Mouse (Mus musculus) Patski (cell line): ENCODE results near the gene Muc3. TPM values are rescaled to one million over a fixed set of nuclear protein-coding genes. Genes with fewer than 3 reads are reported as not detected.

ENCODE experiments used
- ATAC-seq: fragments of 100-300 bp; one replicate; pipeline ENCODE4 v1.8.0; 2021
- CTCF ChIA-PET: fragments of 350-600 bp; sonication (Branson Sonifier 250); formaldehyde crosslinking; loops from one replicate; lab custom pipeline; 2022; ENCODE audit warnings: inconsistent platforms; lab: Charles Lee
- POLR2A ChIA-PET: fragments of 350-600 bp; sonication (Branson Sonifier 250); formaldehyde crosslinking; loops from one replicate; lab custom pipeline; 2022; ENCODE audit warnings: antibody characterized with exemption, inconsistent platforms; lab: Charles Lee
- DNase-seq: peaks from one replicate; pipeline ENCODE4 v3.0.0-alpha.2; 2011; ENCODE audit warnings: low read depth, low spot score
- H3K27me3 ChIP-seq: fragments of 371-371 bp; one replicate; pipeline ENCODE4 v1.5.1; 2021
- CTCF ChIP-seq: fragments of 100-300 bp; IDR thresholded peaks from one replicate; pipeline ENCODE4 v1.5.1; 2021
- in situ Hi-C: fragments of 300-500 bp; cut with MboI; formaldehyde crosslinking; loops from 3 replicates; pipeline ENCODE4 v1.11.1; 2018; ENCODE audit warnings: low pct_unique_long_range_greater_than_20kb, mixed read lengths
- polyA plus RNA-seq: library from polyadenylated mRNA; unstranded; gene quantifications from one replicate; pipeline ENCODE4 v1.2.3, GENCODE M21; 2021

The Muc3 gene
- polyA plus RNA-seq, 1 experiment from 2014 or later: not detected

DNA sequence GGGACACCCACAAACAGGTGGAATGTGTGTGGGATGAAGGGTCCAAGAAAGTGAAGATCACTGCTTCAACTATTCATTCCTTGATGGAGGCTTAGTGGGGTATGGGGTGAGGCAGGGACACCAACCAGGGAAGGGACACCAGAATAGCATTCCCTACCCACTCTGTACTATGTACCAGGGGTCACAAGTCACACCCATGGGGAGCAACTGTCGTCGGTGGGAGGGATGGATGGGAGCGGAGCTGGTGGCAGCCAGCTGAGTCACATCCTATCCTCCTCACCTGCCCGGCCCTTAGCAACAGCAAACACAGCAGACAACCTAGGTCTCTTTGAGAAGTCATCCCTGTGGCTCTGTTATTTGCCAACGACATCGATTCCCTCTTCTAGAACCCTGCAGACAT, 18.4 kb upstream of the Muc3 start:
- ATAC-seq (no peak), DNase-seq (no peak)
- no peak for TF ChIP-seq CTCF
- CTCF ChIA-PET: no interaction called here
- POLR2A ChIA-PET: no interaction called here
- peaks cover 3% of the 10 kb centered on the region for H3K27me3 ChIP-seq
- in situ Hi-C loops: no loop called here

GRCm38 (mm10) chr5:137166012-137166411, 16.9 kb upstream of the Muc3 start:
- DNase-seq (no peak), ATAC-seq (no peak)
- ChIA-PET CTCF (no interaction called here), POLR2A (no interaction called here)
- no peak for TF ChIP-seq CTCF
- in situ Hi-C loops: no loop called here
- peaks cover 3% of the 10 kb centered on the region for H3K27me3 ChIP-seq

DNA sequence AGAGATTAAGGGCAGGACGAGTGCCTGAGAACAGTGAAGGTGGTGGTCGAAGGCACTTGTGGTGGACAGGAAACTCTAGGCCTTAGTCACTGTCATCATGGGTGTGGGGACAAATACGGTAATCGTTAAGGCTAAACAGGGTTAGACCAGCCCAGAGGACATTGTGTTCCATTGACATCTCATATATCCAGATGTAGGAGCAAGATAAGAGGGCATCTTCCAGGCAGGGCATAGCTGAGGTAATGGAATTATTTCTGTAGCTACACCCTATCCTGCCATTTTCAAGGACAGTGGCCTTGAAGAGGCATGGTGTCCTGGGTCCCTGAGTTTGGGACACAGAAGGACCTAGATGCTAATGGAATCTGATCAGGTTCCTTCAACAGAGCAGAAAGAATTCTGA, 12.7 kb upstream of the Muc3 start:
- CTCF ChIA-PET: no interaction called here
- POLR2A ChIA-PET: no interaction called here
- no peak for ATAC-seq
- H3K27me3 ChIP-seq: peaks cover 3% of the 10 kb centered on the region
- in situ Hi-C loops: no loop called here
- no peak for TF ChIP-seq CTCF
- no peak for DNase-seq

DNA sequence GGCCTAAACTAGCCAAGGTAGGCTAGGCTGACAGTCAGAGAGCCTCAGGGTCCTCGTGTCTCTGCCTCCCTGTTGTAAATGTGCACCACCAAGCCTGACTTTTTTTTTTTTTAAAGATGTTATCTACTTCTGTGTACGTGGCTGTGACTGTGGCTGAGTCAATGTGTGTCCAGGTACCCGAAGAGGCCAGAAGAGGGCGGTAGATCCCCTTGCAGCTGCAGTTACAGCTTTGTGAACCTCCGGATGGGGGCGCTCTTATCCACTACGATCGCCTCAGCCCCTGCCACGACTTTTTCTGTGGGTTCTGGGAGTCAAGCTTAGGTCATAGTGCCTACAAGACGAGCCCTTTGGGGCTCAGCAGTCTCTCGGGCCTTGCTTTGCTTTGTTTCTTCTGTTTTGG, 10.3 kb upstream of the Muc3 start:
- in situ Hi-C loops: no loop called here
- H3K27me3 ChIP-seq: peaks cover 3% of the 10 kb centered on the region
- POLR2A ChIA-PET: interaction anchor here (0.6 kb wide), 1 partner anchor 28 kb away, joined by 5 read pairs; no protein-coding TSS in a partner anchor

DNA sequence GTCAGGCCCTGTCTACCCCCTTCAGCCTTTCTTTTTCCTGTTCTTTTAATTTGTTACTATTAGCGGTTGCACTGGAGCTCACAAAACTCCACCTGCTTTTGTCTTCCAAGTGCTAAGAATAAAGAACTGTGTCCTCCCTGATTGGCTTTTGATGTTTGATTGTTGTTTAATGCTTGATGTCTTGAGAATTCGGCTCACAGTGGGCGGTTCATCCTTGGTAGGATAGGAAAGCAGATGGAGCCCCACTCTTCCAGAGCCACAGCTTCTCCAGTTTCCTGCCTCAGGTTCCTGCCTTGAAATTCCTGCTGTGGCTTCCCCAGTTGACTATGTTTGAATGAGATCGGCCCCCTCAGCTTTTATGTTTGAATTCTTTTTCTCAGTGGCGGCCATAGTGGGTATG, 4.2 kb upstream of the Muc3 start:
- CTCF ChIA-PET: no interaction called here

More for the DNA sequence above, 10.3 kb upstream of the Muc3 start:
- DNase-seq (no peak), ATAC-seq (no peak)
- CTCF ChIA-PET: interaction anchor here (0.9 to 2.4 kb wide), 3 partner anchors 117 to 126 kb away, joined by 3 to 11 read pairs (median 5); partner anchors contain the start of gene Ache
- peak; percentile 97 for TF ChIP-seq CTCF

DNA sequence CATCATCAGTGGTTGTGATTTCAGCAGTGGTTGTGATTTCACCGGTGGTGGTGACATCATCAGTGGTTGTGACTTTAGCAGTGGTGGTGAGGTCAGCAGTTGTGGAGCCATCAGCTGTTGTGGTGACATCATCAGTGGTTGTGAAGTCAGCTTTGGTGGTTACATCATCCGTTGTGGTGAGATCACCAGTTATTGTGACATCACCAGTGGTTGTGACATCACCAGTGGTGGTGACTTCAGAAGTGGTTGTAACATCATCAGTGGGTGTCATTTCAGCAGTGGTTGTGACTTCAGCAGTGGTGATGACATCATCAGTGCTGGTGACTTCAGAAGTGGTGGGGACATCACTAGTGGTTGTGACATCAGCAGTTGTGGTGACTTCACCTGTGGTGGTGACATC, 3.5 kb upstream of the Muc3 start:
- ATAC-seq (no peak), DNase-seq (no peak)
- no peak for TF ChIP-seq CTCF
- ChIA-PET CTCF (no interaction called here), POLR2A (no interaction called here)
- H3K27me3 ChIP-seq: no peaks in the 10 kb centered on the region
- in situ Hi-C loops: no loop called here

More for the DNA sequence above, 4.2 kb upstream of the Muc3 start:
- in situ Hi-C loops: no loop called here
- H3K27me3 ChIP-seq: no peaks in the 10 kb centered on the region
- no peak for TF ChIP-seq CTCF
- POLR2A ChIA-PET: no interaction called here
- ATAC-seq: no peak
- DNase-seq: no peak

DNA sequence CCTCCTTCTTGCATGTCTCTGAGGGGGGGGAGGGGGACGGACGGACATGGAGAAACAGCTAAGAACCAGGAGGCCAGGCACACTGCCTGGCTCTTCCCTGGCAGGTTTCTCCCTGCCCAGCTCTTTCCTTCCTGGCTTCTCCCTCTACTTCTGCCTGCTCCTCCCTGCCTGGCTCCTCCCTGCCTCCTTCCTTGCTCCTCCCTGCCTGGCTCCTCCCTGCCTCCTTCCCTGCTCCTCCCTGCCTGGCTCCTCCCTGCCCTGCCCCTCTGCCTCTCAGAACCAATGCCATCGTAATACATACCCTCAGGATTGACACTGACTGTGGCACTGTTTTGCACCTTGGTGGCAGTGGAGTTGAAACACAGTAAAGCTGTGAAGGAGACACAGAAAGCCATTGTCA, 8.3 kb downstream of the Muc3 start:
- TF ChIP-seq CTCF: no peak
- no peak for DNase-seq
- ChIA-PET CTCF (no interaction called here), POLR2A (no interaction called here)
- ATAC-seq: no peak
- peaks cover 3% of the 10 kb centered on the region for H3K27me3 ChIP-seq
- in situ Hi-C loops: loop anchor here (10.0 kb wide), 1 partner anchor 424 kb away; the partner anchor contains the start of gene Tfr2

DNA sequence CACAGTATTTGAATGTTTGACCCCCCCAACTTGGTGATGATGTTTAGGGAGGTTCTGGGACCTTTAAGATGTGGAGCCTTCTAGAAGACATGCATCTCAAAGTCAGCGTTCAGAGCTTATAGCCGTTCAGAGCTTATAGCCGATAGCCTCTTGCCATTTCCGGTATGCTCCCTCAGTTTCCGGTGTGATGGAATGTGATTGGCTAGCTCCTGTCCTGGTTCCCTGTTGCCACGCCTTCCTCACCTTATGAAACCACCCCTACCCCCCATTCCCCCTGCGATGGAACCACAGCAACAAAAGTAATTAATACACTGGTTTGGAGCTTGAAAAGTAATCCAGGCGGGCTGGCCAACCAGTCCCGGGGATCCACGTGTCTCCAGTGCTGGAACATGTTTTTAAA, 10.1 kb downstream of the Muc3 start:
- CTCF ChIA-PET: interaction anchor here (1.3 kb wide), 1 partner anchor 148 kb away, joined by 3 read pairs; the partner anchor contains the start of gene Ache
- TF ChIP-seq CTCF: no peak
- POLR2A ChIA-PET: interaction anchor here (0.6 kb wide), 1 partner anchor 8 kb away, joined by 3 read pairs; no protein-coding TSS in a partner anchor
- ATAC-seq (no peak), DNase-seq (no peak)
- in situ Hi-C loops: no loop called here
- H3K27me3 ChIP-seq: peaks cover 6% of the 10 kb centered on the region

GRCm38 (mm10) chr5:137134959-137135358, 14.2 kb downstream of the Muc3 start:
- CTCF ChIA-PET: interaction anchor here (1.7 kb wide), 1 partner anchor 140 kb away, joined by 3 read pairs; no protein-coding TSS in a partner anchor

GRCm38 (mm10) chr5:137131490-137131889, 17.6 kb downstream of the Muc3 start:
- TF ChIP-seq CTCF: peak; percentile 94
- ChIA-PET CTCF (interaction anchor here (0.9 to 1.6 kb wide), 3 partner anchors 9 to 156 kb away, joined by 3 to 4 read pairs (median 3); partner anchors contain the start of gene Ache), POLR2A (interaction anchor here (0.6 kb wide), 1 partner anchor 28 kb away, joined by 5 read pairs; no protein-coding TSS in a partner anchor)
- peaks cover 3% of the 10 kb centered on the region for H3K27me3 ChIP-seq
- ATAC-seq (no peak), DNase-seq (no peak)
- in situ Hi-C loops: loop anchor here (5.0 kb wide), 1 partner anchor 156 kb away; the partner anchor contains the start of gene Ache

More at GRCm38 (mm10) chr5:137134959-137135358, 14.2 kb downstream of the Muc3 start:
- POLR2A ChIA-PET: no interaction called here
- H3K27me3 ChIP-seq: peaks cover 6% of the 10 kb centered on the region
- DNase-seq (no peak), ATAC-seq (no peak)
- in situ Hi-C loops: loop anchor here (5.0 kb wide), 1 partner anchor 152 kb away; the partner anchor contains the start of gene Ache
- no peak for TF ChIP-seq CTCF

DNA sequence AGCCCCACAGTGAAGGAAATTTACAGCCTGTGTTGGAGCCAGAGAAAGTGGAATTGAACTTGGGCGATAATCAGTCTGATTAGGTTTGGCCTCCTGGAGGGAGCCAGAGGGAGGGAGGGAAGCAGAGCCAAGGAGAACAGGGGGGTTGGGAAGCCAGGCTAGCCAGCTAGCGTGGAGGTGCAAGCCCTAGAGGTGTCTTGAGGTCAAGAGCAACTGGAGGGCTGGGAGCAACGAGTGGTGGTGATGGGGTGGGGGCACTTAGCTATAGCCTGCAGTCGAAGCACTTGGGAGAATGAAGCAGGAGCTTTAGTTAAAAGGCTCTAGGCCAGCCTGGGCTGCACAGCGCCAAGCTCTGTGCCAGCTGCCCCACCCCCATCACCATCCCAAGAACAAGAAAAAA, 19.8 kb downstream of the Muc3 start:
- ChIA-PET POLR2A (no interaction called here), CTCF (no interaction called here)
- no peak for ATAC-seq
- no peak for DNase-seq
- TF ChIP-seq CTCF: no peak
- no peaks in the 10 kb centered on the region for H3K27me3 ChIP-seq
- in situ Hi-C loops: no loop called here
